ENCODE assay signal across 8 mouse cellular contexts in the genomic region with DNA sequence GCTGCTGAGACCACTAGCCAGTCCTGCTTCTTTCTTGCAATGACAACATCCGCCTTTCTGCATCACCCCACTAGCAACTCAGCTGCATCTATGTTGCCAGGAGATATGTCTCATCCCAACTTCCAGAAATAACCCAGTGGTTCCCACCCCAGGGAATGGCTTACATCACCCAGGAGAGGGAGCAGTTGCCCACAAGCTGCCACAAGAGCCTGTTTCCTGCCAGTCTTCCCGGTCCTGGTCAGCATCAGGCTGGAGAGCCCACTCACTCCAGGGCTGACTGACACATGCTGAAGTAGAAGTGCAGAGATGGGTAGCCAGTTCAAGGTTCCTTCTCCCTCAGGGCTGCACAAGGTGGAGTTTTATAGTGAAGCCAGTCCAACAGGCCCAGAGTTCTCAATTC. TPM values are rescaled to one million over a fixed set of nuclear protein-coding genes. Genes with fewer than 3 reads are reported as not detected.
DNase-seq lines count a peak whose midpoint lies in the region; ATAC-seq lines count a peak whose summit lies in the region.

No protein-coding gene starts in this region.

- DNase-seq in adrenal gland, adult (ENCODE audit: inconsistent age in 2 of 2, low spot score in 1 of 2): peak; percentile 80 to 89
- DNase-seq in adrenal gland, adult 18-20 months (ENCODE audit: low spot score in 2 of 2): no peak
- peak; percentile 63 for DNase-seq in 3134 (ENCODE audit: extremely low read depth, insufficient read length, low spot score)
- DNase-seq in embryonic facial prominence, embryonic 11.5 days (ENCODE audit: low spot score): peak; percentile 56
- DNase-seq in layer of hippocampus, adult 9-11 months: peak; percentile 90
- peak; percentile 80 to 84 for DNase-seq in lung, postnatal 4 days
- no peak for DNase-seq in thymus, postnatal 14 days

- H3K9ac ChIP-seq in embryonic facial prominence, embryonic 11.5 days (replicated peaks; ENCODE audit: low read length): no peak overlapping the region
- H3K9ac ChIP-seq in heart, embryonic 11.5 days (ENCODE audit: low read depth, low read length): peak overlapping the region; percentile 30; the same call in 1 of the 2 replicates

- H3K36me3 ChIP-seq in embryonic facial prominence, embryonic 11.5 days (replicated peaks; ENCODE audit: control insufficient read depth, insufficient read depth, low read depth, low read length): peaks cover 10% of the 10 kb centered on the region
- H3K36me3 ChIP-seq in heart, embryonic 11.5 days (ENCODE audit: control insufficient read depth, insufficient read depth, low read length): peaks cover 22% of the 10 kb centered on the region

- H3K4me1 ChIP-seq in embryonic facial prominence, embryonic 11.5 days (ENCODE audit: control insufficient read depth, insufficient read depth, low read length): no peaks in the 10 kb centered on the region; the same call in 1 of the 2 replicates
- peaks cover 22% of the 10 kb centered on the region for H3K4me1 ChIP-seq in heart, embryonic 11.5 days (ENCODE audit: control insufficient read depth, insufficient read depth, low read length)

- WGBS in embryonic facial prominence, embryonic 11.5 days: 35% methylated on average over 2 of the region's 2 CpGs
- WGBS in heart, embryonic 11.5 days (ENCODE audit: insufficient replicate concordance): 28% methylated on average over 2 of the region's 2 CpGs

- H3K27ac ChIP-seq in embryonic facial prominence, embryonic 11.5 days (replicated peaks; ENCODE audit: low read depth, low read length): no peak overlapping the region
- H3K27ac ChIP-seq in heart, embryonic 11.5 days (ENCODE audit: low read depth, low read length): peak overlapping the region; percentile 42

- H3K27me3 ChIP-seq in embryonic facial prominence, embryonic 11.5 days (ENCODE audit: control insufficient read depth, insufficient read depth, low read length): no peaks in the 10 kb centered on the region
- no peaks in the 10 kb centered on the region for H3K27me3 ChIP-seq in heart, embryonic 11.5 days (ENCODE audit: control insufficient read depth, insufficient read depth, low read length)

- no peak for ATAC-seq in embryonic facial prominence, embryonic 11.5 days (replicated peaks; ENCODE audit: insufficient number of reproducible peaks, low FRiP score, low TSS enrichment, low read depth)
- ATAC-seq in heart, embryonic 11.5 days (replicated peaks; ENCODE audit: insufficient number of reproducible peaks, low FRiP score, low TSS enrichment): no peak

- H3K9me3 ChIP-seq in embryonic facial prominence, embryonic 11.5 days (replicated peaks; ENCODE audit: control insufficient read depth, low read length): no peaks in the 10 kb centered on the region
- H3K9me3 ChIP-seq in heart, embryonic 11.5 days (replicated peaks; ENCODE audit: control insufficient read depth, low read length): no peaks in the 10 kb centered on the region

- H3K4me3 ChIP-seq in embryonic facial prominence, embryonic 11.5 days (ENCODE audit: low read depth, low read length): no peak overlapping the region
- no peak overlapping the region for H3K4me3 ChIP-seq in heart, embryonic 11.5 days (ENCODE audit: low read depth, low read length)

- H3K4me2 ChIP-seq in embryonic facial prominence, embryonic 11.5 days (ENCODE audit: low read depth, low read length): no peak overlapping the region
- H3K4me2 ChIP-seq in heart, embryonic 11.5 days: no peak overlapping the region

RNA-seq across cellular contexts. Expression of a gene that starts 3.4 kb away (rescaled TPM):
- 100 to 1,000 TPM in 1 of 2 experiments, 10 to 100 TPM in 1; 96.7 to 101 TPM for total RNA-seq in adrenal gland, adult 18-20 months (2021)
- 12.6 and 15.7 TPM in 2 replicates for polyA plus RNA-seq in embryonic facial prominence, embryonic 11.5 days (2014; fragmentation: Nextera tagmentation; extraction: Ambion mirVana)
- polyA plus RNA-seq in heart, embryonic 11.5 days (2014; fragmentation: Nextera tagmentation; extraction: Ambion mirVana): 10.4 and 11.6 TPM in 2 replicates

RNA-seq across cellular contexts. Expression of a gene that starts 9.5 kb away (rescaled TPM):
- total RNA-seq in adrenal gland, adult 18-20 months (2021): 10 to 100 TPM; 18.3 to 25.8 TPM
- polyA plus RNA-seq in embryonic facial prominence, embryonic 11.5 days (2014; fragmentation: Nextera tagmentation; extraction: Ambion mirVana): 19.4 and 22.6 TPM in 2 replicates
- 20.5 and 25.0 TPM in 2 replicates for polyA plus RNA-seq in heart, embryonic 11.5 days (2014; fragmentation: Nextera tagmentation; extraction: Ambion mirVana)

RNA-seq across cellular contexts. Expression of a gene that starts 19.8 kb away (rescaled TPM):
- total RNA-seq in adrenal gland, adult 18-20 months (2021): 10 to 100 TPM in 1 of 2 experiments, 1 to 10 TPM in 1; 8.4 to 10.2 TPM
- polyA plus RNA-seq in embryonic facial prominence, embryonic 11.5 days (2014; fragmentation: Nextera tagmentation; extraction: Ambion mirVana): 2.5 and 3.5 TPM in 2 replicates
- 2.3 and 2.7 TPM in 2 replicates for polyA plus RNA-seq in heart, embryonic 11.5 days (2014; fragmentation: Nextera tagmentation; extraction: Ambion mirVana)

RNA-seq across cellular contexts. Expression of a gene that starts 20.6 kb away (rescaled TPM):
- total RNA-seq in adrenal gland, adult 18-20 months (2021): 10 to 100 TPM; 24.0 to 27.0 TPM
- polyA plus RNA-seq in embryonic facial prominence, embryonic 11.5 days (2014; fragmentation: Nextera tagmentation; extraction: Ambion mirVana): 7.7 and 7.9 TPM in 2 replicates
- polyA plus RNA-seq in heart, embryonic 11.5 days (2014; fragmentation: Nextera tagmentation; extraction: Ambion mirVana): 5.3 and 6.7 TPM in 2 replicates

RNA-seq across cellular contexts. Expression of a gene that starts 26.4 kb away (rescaled TPM):
- total RNA-seq in adrenal gland, adult 18-20 months (2021): 100 to 1,000 TPM in 1 of 2 experiments, 10 to 100 TPM in 1; 96.8 to 123 TPM
- 26.6 and 27.0 TPM in 2 replicates for polyA plus RNA-seq in embryonic facial prominence, embryonic 11.5 days (2014; fragmentation: Nextera tagmentation; extraction: Ambion mirVana)
- 25.0 and 31.5 TPM in 2 replicates for polyA plus RNA-seq in heart, embryonic 11.5 days (2014; fragmentation: Nextera tagmentation; extraction: Ambion mirVana)

Comparison
In these comparisons a context has a peak if more than half of its experiments do, and no peak if none do; other contexts are left out.
1. DNase-seq: peak in adrenal gland, adult (2 of 2), 3134 (single experiment), embryonic facial prominence, embryonic 11.5 days (single experiment), layer of hippocampus, adult 9-11 months (single experiment) and lung, postnatal 4 days (2 of 2); none in adrenal gland, adult 18-20 months (0 of 2) and thymus, postnatal 14 days (single experiment).